Mouse (Mus musculus) thymus, postnatal 14 days (tissue): Measurements from ENCODE around the gene Tgfbr3.

Experiments used
- DNase-seq: peaks from one replicate; pipeline ENCODE4 v3.0.0; 2021

The Tgfbr3 gene

DNA sequence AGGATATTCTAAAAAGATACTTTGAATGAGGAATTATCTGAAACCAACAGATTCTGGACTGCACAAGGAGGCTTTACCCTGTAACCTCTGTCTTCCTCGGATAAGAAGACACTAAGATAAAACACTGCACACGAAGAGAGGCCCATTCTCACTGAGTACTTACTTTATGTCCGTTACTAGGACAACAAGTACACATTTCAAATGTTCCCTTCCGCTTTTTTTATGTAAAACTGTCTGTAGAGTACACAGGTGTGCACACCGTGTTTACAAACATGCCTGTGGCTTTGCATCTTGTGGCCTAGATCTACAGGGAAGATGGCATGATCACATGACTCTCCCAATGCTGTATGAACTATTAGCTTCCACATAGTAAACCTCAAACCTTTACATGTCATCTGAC, 146.6 kb downstream of the Tgfbr3 start:
- no peak for DNase-seq

DNA sequence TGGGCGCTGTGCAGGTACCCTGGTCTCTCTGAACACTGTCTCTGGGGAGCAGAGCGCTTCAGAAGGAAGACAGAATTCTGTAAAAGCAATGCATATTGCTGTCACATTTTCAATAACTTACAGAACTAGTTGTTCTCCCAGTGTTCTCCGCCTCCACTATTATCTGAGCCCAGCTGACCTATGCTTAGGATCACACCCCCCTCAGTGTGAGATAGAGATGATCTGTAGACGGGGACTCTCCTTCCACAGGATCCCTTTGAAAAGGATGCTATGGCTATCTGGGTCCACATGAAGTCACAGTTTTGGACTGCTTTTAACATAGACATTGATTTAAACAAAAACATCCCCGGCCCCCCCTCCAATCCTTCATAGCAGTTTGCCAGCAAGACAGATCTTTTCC, 148.1 kb downstream of the Tgfbr3 start:
- DNase-seq, result no peak

DNA sequence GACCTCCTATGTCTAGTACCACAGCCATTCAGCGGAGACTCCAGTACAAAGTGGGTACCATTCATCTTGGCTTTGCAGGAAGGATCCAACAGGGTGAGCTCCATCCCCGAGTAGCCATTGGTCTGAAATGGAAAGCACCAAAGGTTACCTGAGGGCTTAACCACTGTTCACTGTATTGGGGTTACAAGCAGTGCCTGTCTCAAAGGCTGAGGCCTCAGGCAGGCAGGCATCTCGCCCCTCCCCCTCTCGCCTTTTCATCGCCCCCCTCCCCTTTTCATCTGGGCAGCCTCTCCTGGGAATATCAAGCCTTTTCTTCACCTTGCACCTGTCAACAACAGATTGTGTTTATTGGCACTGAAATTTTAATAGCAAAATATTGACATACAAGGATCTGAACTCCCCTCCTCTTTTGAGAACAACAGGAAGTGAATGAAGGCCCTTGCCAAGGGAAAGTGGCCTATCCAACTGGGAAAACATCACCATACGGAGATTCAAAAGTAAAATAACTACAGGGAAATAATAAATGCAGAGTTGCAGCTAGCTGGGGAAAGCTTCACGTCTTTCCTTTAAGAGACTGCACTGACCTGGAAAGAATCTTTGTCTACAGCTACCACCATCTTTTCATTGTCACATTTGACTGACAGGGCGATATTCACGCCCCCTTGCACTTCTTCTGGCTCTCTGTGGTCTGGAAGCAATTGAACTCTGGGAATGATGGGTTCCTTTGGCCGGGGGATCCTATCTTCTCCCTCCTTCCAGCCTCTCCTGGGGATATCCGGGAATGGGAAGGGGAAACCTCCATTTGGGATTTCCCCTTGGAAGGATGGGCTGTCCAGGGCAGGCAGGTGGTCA, 149.4 kb downstream of the Tgfbr3 start:
- no peak for DNase-seq

DNA sequence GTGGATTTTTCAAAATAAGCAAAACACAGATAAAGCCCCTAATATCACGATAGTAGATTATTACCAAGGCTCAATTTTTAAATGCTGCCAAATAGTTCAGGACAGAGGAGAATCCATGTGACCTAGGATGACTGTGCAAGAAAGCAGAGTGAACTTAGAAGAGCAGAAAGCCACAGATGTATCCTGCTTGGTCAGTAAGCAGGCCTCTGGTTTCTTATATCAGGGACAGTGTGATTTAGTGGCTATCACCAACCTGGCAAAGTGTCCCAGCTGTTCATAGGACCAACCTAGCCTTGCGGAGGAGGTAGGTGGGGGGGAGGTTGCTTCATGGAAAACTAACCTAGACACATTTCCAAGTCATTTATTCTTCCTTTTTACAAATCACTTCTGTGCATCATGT, 156.1 kb downstream of the Tgfbr3 start:
- no peak for DNase-seq

DNA sequence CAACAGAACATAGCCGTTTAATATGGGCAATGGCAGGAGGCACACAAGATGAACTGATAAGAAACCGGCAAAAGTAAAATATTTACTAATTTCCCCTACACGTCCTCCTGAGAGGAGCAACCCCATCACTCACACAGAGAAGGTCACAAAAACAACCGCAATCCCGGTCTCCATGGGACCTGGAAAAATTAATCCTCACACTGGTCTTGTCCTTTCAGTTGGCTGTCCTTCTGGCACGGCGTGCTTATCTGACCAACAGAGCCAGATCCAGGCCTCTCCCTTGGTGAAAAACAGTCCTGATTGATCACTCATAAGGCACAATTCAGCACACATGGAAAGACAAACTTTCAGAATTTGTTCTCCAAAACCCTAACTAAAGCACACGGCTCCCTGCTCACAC, 157.2 kb downstream of the Tgfbr3 start:
- no peak for DNase-seq

DNA sequence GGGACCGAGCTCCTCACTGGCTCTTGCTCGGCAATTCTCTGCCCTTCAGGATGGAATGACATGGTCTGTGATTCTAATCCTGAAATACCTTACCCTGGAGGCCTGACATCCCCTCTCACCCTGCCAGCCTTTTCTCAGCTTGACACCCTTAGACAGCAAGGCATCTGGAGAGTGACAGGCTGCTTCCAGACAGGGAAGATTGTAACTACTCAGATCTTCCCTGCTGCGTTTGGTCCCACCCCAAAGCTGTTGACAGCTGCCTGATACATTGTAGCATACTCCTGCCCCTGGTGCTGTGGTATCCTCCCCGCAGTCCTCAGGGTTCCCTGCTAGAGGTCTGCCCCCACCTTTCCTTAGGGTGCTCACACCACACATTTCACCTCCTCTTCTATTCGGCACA, 160.1 kb downstream of the Tgfbr3 start:
- no peak for DNase-seq

DNA sequence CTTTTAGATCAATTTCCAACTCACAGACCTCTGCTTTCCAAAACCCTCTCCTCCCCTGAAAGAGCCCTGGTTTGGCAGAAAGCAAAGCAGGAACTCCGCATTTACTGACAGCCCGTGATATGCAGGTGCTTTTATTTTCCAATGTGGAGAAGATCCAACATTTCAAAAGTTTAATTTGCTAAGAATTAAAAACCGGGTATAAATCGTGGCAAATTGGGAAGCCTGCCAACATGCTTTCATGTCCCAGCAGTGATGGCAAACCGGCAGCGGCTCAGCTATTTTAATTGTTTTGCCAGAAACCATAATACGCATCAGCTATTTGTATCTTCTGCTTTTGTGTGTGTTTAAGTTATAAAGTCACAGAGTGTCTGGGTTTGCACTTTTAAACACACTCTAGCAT, 162.9 kb downstream of the Tgfbr3 start:
- DNase-seq, result no peak

DNA sequence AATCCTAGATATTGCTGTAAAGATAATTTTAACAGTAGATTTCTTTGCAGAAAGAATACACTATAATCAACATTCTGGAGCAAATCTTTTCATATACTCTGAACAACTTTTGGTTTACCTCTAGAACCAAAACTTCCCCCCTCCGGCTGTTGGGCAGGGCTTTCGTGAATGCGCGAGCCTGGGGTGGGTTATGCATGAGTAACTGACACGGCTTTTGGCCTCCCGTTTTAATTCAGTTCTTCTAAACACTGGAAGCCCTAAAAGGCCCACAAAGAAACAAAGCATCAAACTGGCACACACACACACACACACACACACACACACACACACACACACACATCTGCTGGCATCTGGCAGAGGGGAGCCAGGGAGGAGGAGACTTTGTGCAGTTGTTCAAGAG, 164.3 kb downstream of the Tgfbr3 start:
- DNase-seq, result no peak

DNA sequence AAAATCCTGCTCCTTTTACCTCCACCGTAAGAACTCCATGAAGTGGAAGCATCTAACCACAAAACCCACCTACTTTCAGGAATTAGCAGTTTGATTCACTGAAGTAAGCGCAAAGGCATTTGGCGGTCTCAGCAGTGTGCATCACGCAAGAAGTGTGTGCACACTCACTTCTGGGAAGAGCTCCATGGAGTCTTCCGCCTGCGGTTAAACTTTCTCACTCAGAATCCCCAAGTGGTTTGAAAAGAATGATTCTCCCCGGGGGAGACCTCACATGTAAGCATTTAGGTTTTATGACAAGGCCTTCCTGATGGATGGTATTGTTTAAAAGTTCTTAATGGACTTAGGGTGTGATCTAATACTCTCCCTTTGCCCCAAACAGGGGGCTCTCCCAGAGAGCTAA, 164.9 kb downstream of the Tgfbr3 start:
- no peak for DNase-seq

DNA sequence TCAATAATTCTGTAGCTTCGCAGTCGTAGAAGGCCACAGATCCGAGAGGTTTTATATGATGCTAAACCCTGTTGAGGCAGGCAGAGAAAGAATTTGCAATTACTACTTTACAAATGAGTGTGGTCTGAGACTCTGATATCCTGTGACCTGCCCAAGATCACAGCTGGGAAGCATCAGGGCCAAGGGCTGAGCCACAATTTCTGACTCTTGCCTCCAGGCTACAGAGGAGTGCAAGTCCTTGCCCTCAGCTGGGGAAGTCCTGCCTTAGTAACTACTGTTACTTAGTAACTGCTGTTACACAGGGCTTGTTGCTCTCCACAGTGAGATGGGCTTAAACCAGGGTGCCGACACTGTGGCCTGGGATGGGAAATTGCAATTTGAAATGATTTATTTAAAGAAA, 166.8 kb downstream of the Tgfbr3 start:
- DNase-seq, result no peak

DNA sequence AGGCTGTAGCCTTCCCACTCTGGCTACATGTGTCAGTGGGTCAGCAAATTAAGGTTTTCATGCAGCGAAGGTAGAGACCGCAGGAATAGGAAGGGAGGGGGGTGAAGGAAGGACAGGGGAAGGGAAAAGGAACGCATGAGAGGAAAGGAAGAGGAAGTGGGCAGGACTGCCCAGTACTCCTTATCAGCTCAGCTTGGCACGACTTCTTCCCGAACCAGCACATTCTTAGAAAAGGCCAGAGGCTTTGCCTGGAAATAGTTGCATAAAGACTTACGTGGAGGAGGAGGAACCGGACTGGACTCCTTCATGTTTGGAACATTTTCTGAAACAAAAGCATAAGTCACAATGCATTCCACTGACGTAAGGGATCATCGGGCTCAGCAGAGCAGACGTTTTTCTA, 168.3 kb downstream of the Tgfbr3 start:
- DNase-seq, result no peak

DNA sequence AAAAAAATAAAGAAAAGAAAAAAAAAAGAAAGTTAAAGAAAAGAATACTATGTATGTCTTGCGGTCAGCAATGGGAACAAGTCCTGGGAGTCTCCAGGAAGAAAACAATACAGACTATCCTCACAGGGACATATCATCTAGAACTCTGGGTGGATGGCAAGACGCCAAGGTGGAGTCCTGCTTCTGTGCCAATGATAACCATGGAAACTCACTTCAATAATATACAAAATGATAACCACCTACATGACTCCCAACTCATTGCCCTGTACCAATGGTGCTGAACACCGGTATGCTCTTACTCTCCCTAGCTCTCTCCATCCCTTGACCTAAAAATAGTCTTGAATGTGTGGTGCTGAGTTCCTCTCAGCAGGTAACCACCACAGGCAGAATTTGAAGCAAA, 168.8 kb downstream of the Tgfbr3 start:
- DNase-seq, result no peak

DNA sequence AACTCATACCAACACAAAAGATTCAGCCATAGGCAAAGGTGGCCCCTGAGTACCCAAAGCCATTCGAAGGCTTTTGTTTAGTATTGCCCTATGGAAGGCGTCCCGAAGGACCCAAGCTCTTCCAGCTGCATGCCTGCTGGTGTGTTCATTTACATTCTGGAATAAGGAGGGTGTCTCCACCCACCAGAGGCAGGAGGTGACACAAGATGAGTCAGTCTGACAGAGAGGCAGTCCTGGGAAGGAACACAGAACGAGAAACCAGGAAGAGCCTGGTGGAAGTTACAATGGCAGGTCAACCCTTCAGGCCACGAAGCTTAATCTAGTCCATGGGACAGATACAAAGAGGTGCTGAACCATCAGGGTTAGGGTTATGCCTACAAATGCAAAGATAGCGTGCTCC, 169.5 kb downstream of the Tgfbr3 start:
- DNase-seq, result no peak

DNA sequence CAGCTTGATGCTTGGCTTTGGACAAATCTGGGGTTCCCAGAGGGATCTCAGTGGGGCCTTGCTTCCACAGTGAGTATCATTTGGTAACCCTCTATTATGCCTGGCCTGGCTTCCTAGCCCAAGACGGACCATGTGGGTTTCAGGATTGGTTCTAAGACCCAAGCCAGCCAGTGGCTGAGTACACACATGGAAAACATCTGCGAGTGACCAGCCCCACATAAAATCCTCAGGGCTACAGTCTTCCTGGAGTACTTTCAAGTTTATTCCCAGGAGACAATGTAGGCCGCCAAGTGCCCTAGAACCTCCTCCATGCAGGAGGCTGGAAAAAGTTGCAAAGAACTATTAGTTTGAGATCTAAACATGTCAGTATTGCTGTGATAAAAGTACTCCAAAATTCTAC, 172.6 kb downstream of the Tgfbr3 start:
- DNase-seq, result no peak

DNA sequence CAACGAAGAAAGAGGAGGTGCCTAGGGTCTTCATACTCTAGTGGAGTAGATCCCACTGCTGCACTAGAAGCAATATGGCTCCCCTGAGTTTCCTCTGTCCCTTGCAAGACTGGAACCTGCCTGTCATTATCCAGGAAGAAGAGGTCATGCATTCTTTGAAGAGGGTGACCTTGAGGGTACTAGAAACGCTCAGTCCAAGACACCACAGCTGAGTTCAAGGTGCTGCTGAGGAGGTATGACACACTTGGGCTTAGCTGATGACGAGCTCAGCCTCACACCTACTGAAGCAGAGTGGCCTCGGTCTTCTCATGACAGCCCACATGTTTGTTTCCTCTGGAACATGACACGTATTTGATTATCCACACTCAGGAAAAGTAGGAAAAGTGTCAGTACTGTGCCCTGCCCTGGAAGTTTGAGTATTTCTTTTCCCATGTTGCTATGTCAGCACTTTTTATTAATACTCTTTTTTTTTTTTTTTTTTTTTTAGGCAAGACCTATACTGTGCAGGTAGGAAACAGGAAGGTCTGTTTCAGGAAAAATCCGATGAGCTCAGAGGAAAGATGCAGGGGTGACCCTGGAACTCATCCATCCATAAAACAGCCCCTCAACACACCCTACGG, 176.7 kb downstream of the Tgfbr3 start:
- DNase-seq, result no peak

DNA sequence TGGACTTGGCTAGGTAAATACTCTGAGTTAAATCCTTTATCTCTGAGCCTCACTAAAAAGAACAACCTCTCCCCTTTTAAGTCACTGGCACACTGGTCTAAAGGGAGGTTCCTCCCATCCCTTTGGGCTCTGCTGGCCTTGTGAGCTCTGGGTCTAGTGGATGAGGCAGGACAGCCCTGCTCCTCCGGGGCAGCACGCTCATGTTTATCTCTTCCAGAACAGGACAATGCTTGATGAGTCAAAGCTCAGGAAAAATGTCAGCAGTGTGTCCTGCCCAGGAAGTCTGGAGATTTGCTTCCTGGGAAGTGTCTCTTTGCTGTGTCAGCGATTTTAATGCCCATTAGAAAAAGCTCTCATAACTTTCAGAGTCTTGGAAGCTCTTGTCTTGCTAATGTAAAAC, 177.6 kb downstream of the Tgfbr3 start:
- DNase-seq, result no peak

DNA sequence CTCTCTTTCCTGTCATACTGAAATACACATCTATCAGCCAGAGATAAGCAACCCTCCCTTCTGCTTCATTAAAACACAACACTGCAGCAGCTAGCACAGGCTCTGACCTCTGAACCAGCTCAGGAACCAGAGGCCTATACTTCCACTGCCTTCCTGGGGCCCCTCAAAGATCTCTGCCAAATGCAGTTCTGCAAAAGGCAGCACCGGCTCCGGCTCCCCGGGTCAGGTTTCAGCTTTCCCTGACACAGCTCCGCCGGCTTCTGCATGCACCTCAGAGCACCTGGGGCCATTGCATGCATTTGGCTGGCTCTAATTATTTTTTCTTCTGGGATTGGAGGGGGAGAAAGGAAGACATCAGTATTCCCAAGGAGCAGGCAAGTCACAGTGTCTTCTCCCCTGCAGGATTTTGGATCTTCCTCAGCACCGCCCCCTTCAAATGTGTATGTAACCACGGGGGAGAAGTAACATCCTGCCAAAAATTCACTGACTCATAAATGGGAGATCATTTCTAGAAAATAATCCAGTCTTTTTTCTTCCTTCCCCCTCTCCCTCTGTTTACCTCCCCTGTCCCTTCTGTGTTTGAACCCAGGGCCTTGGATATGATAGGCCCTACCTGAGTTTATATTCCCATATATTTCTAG, 178.4 kb downstream of the Tgfbr3 start:
- DNase-seq, result no peak

DNA sequence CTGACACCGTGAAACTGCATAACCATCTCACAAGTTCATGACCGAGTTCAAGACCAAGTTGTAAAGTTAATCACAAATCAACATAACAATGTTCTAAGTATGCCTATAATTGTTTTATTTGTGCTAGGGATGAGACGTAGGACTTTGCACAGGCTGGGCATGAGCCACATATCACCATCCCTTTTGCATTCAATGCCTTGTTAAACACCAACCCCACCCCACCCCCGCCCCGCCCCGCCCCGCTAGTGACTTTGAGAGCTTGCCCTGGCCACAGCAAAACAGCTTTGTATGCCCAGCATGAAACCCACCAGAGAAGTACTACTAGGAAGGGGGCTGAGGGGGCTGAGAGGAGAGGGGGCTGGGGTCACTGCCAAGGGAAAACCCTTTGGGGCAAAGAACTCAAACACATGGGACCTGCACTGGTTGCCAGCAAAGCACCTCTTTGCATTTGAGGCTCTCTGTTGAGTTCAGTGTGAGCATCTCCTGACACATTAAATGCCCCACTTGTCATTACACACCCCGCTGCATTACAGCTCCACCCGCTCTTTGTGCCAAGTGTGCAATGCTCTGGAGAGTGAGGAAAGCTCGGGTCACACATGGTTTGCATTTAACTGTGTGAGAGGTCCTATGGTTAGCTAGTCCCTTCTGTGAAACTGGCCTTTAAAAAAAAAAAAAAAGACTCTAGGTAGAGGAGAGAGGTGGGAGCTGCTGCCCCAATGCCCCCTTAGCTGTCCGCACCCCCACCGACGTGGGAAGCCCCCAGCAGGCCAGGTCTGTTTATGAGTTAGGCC, 179.1 kb downstream of the Tgfbr3 start:
- DNase-seq, result no peak

DNA sequence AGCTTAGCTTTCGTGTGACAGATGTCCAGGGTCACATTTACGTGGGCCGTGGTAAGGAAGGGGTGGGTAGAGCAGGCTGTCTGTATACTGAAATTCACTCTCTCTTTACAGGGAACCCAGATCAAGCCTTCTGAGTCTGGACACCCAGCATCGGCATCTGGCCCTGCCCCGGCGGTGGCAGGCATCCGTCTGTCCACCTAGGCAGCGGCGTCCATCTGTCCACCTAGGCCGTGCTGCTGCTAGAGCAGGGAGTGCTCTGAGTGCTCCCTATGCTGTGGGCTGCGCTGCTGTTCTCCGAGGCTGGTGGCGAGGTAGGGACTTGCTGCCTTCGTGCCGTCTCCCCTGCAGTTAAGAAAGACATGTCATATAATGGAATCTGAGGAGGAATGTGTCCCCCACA, 180.0 kb downstream of the Tgfbr3 start:
- DNase-seq, result no peak

DNA sequence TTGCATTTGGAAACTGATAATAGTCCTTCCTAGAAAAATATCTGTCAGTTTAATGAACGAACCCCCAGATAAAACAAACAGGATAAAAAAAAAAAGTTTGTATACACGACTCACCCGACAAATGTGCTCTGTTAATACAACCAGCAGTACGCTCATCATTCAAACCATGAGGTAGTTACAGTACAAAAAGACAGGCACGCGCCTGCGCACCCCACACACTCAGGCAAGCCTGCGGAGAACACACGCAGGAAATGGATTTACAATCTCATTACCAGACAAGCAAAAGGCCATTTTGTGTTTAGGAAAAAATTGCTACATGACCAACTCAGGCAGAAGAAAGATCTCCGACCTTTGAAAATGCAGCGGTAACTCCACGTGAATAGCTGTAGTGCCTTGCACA, 182.6 kb downstream of the Tgfbr3 start:
- DNase-seq, result no peak

DNA sequence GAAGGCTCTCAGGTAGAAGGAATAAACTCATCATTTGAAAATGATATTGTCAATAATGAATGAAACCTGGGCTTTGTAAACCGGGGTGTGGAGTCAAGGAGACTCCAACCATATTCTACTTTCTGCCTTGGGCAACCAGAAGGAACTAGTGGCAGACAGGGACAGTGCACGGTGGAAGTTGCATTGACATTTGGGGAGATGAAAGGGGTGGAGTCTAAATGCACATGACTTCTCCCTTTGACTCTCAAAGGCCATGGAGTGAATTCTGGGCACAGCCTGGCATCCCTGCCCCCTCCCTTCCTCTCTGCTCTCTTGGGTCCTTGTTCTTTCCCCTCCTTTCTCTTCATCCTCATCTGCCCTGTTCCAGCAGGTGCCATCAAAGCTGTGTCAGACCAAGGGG, 183.3 kb downstream of the Tgfbr3 start:
- DNase-seq, result no peak

DNA sequence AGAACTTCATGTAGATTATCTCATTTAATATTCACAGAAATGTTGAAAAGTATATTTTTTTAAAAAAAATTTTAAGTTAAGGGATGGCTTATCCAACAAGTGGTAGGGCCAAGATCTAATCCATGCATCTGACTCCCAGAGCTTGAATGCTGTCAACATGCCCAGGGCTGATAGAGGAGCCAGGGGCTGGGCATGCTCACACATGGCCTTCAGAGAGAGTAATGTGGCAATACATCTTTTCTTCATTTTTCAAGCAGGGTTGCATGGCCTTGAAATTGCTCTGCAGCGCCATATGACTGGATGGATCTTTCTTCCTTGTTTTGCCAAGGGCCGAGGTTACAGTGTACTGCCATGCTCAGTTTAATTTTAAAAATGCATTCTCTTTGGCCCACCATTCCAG, 185.8 kb downstream of the Tgfbr3 start:
- DNase-seq, result no peak

DNA sequence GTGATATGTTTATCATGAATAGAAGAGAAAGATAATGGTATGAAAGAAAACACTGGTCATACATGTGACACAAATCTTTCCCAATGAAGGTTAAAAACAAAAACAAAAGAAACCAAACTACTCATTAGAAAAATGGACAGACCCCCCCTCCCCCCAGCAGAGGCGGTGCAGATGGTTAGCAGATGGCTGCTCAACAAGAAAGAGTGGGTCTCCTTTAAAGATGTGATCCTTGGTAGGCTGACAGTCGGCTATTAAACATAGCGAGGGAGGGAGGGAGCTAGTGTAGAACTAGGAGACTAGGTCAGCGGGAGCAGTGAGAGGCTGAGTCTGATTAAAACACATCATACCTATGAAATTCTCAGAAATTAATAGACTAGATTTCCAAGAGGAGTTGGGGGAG, 186.5 kb downstream of the Tgfbr3 start:
- no peak for DNase-seq

DNA sequence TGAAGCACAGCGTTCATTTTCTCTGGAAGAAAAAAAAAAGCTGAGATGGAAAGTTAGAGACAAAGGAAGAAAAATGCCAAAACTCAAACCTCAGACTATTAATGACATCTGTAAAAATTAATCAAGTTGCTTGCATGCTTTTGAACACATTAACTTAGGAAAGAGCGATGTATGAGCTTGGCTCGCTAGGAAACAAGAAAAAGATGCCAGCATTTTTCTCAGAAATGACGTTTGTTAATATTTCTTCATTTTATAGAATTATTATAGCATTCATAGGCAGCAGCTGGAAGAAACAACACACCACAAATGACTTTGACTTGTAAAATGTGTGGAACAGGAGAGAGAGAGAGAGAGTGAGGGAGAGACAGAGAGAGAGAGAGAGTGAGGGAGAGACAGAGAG, 187.7 kb downstream of the Tgfbr3 start:
- no peak for DNase-seq
